Mouse (Mus musculus): Measurements from ENCODE around the gene Ranbp9. TPM values are rescaled to one million over a fixed set of nuclear protein-coding genes. Genes with fewer than 3 reads are reported as not detected.

Ranbp9 gene
- polyA plus RNA-seq, 1 experiment from 2014 or later = 12.5 TPM

- no peak overlapping the region for H3K4me2 ChIP-seq (ENCODE audit: low read length)
- H3K9ac ChIP-seq (ENCODE audit: low read depth, low read length) = no peak overlapping the region
- WGBS = 80% methylated on average over 3 of the region's 3 CpGs
- no peaks in the 10 kb centered on the region for H3K9me3 ChIP-seq (replicated peaks; ENCODE audit: control insufficient read depth, low read length, poor library complexity, severe bottlenecking)
- H3K27me3 ChIP-seq (ENCODE audit: control insufficient read depth, insufficient read depth, low read depth, low read length) = no peaks in the 10 kb centered on the region
- H3K4me3 ChIP-seq (ENCODE audit: low read depth, low read length) = no peak overlapping the region
- no peaks in the 10 kb centered on the region for H3K36me3 ChIP-seq (ENCODE audit: control insufficient read depth, insufficient read depth, low read length)
- H3K4me1 ChIP-seq (ENCODE audit: control insufficient read depth, insufficient read depth, low read length) = peaks cover 4% of the 10 kb centered on the region
- ATAC-seq = no peak
- H3K27ac ChIP-seq (ENCODE audit: low read length) = no peak overlapping the region
Measured at GRCm38 (mm10) chr13:43450686-43451085, 30.4 kb downstream of the Ranbp9 start.

GRCm38 (mm10) chr13:43447721-43448120 is 33.4 kb downstream of the Ranbp9 start:
- no peak overlapping the region for H3K4me3 ChIP-seq (ENCODE audit: low read depth, low read length)
- 60% methylated on average over 3 of the region's 3 CpGs for WGBS
- H3K27ac ChIP-seq (ENCODE audit: low read length) = no peak overlapping the region
- no peak overlapping the region for H3K9ac ChIP-seq (ENCODE audit: low read depth, low read length)
- ATAC-seq = no peak
- no peaks in the 10 kb centered on the region for H3K36me3 ChIP-seq (ENCODE audit: control insufficient read depth, insufficient read depth, low read length)
- H3K4me2 ChIP-seq (ENCODE audit: low read length) = no peak overlapping the region
- H3K27me3 ChIP-seq (ENCODE audit: control insufficient read depth, insufficient read depth, low read depth, low read length) = no peaks in the 10 kb centered on the region
- H3K9me3 ChIP-seq (replicated peaks; ENCODE audit: control insufficient read depth, low read length, poor library complexity, severe bottlenecking) = no peaks in the 10 kb centered on the region
- no peaks in the 10 kb centered on the region for H3K4me1 ChIP-seq (ENCODE audit: control insufficient read depth, insufficient read depth, low read length)

GRCm38 (mm10) chr13:43445754-43446153 is 35.3 kb downstream of the Ranbp9 start:
- Histone ChIP-seq H3K27ac (ENCODE audit: low read length) (no peak overlapping the region), H3K27me3 (ENCODE audit: control insufficient read depth, insufficient read depth, low read depth, low read length) (no peaks in the 10 kb centered on the region), H3K9ac (ENCODE audit: low read depth, low read length) (no peak overlapping the region), H3K36me3 (ENCODE audit: control insufficient read depth, insufficient read depth, low read length) (no peaks in the 10 kb centered on the region), H3K4me1 (ENCODE audit: control insufficient read depth, insufficient read depth, low read length) (peaks cover 3% of the 10 kb centered on the region; the same call in 1 of the 2 replicates), H3K4me2 (ENCODE audit: low read length) (no peak overlapping the region), H3K4me3 (ENCODE audit: low read depth, low read length) (no peak overlapping the region), H3K9me3 (replicated peaks; ENCODE audit: control insufficient read depth, low read length, poor library complexity, severe bottlenecking) (no peaks in the 10 kb centered on the region)
- ATAC-seq = no peak
- WGBS = 93% methylated on average over 4 of the region's 4 CpGs

GRCm38 (mm10) chr13:43444717-43445116 is 36.4 kb downstream of the Ranbp9 start:
- H3K36me3 ChIP-seq (ENCODE audit: control insufficient read depth, insufficient read depth, low read length) = no peaks in the 10 kb centered on the region
- H3K4me3 ChIP-seq (ENCODE audit: low read depth, low read length) = no peak overlapping the region
- peaks cover 3% of the 10 kb centered on the region; the same call in 1 of the 2 replicates for H3K4me1 ChIP-seq (ENCODE audit: control insufficient read depth, insufficient read depth, low read length)
- H3K9me3 ChIP-seq (replicated peaks; ENCODE audit: control insufficient read depth, low read length, poor library complexity, severe bottlenecking) = no peaks in the 10 kb centered on the region
- H3K4me2 ChIP-seq (ENCODE audit: low read length) = no peak overlapping the region
- ATAC-seq = no peak
- 93% methylated on average over 3 of the region's 3 CpGs for WGBS
- no peak overlapping the region for H3K9ac ChIP-seq (ENCODE audit: low read depth, low read length)
- no peak overlapping the region for H3K27ac ChIP-seq (ENCODE audit: low read length)
- no peaks in the 10 kb centered on the region for H3K27me3 ChIP-seq (ENCODE audit: control insufficient read depth, insufficient read depth, low read depth, low read length)

- Histone ChIP-seq H3K27ac (ENCODE audit: low read length) (no peak overlapping the region), H3K9me3 (replicated peaks; ENCODE audit: control insufficient read depth, low read length, poor library complexity, severe bottlenecking) (no peaks in the 10 kb centered on the region), H3K4me1 (ENCODE audit: control insufficient read depth, insufficient read depth, low read length) (peaks cover 3% of the 10 kb centered on the region; the same call in 1 of the 2 replicates), H3K4me2 (ENCODE audit: low read length) (no peak overlapping the region), H3K27me3 (ENCODE audit: control insufficient read depth, insufficient read depth, low read depth, low read length) (no peaks in the 10 kb centered on the region), H3K36me3 (ENCODE audit: control insufficient read depth, insufficient read depth, low read length) (no peaks in the 10 kb centered on the region), H3K4me3 (ENCODE audit: low read depth, low read length) (no peak overlapping the region), H3K9ac (ENCODE audit: low read depth, low read length) (no peak overlapping the region)
- ATAC-seq = no peak
- 95% methylated on average over 4 of the region's 4 CpGs for WGBS
Measured at GRCm38 (mm10) chr13:43443706-43444105, 37.4 kb downstream of the Ranbp9 start.

- no peak overlapping the region for H3K9ac ChIP-seq (ENCODE audit: low read depth, low read length)
- 85% methylated on average over 1 of the region's 1 CpGs for WGBS
- H3K4me1 ChIP-seq (ENCODE audit: control insufficient read depth, insufficient read depth, low read length) = peaks cover 3% of the 10 kb centered on the region; the same call in 1 of the 2 replicates
- no peaks in the 10 kb centered on the region for H3K36me3 ChIP-seq (ENCODE audit: control insufficient read depth, insufficient read depth, low read length)
- H3K9me3 ChIP-seq (replicated peaks; ENCODE audit: control insufficient read depth, low read length, poor library complexity, severe bottlenecking) = no peaks in the 10 kb centered on the region
- no peak overlapping the region for H3K4me3 ChIP-seq (ENCODE audit: low read depth, low read length)
- H3K4me2 ChIP-seq (ENCODE audit: low read length) = no peak overlapping the region
- no peaks in the 10 kb centered on the region for H3K27me3 ChIP-seq (ENCODE audit: control insufficient read depth, insufficient read depth, low read depth, low read length)
- no peak overlapping the region; the same call in 1 of the 2 replicates for H3K27ac ChIP-seq (ENCODE audit: low read length)
- ATAC-seq = no peak
Measured at GRCm38 (mm10) chr13:43442551-43442950, 38.5 kb downstream of the Ranbp9 start.

GRCm38 (mm10) chr13:43440376-43440775 is 40.7 kb downstream of the Ranbp9 start:
- no peak overlapping the region for H3K4me3 ChIP-seq (ENCODE audit: low read depth, low read length)
- H3K4me1 ChIP-seq (ENCODE audit: control insufficient read depth, insufficient read depth, low read length) = peaks cover 3% of the 10 kb centered on the region; the same call in 1 of the 2 replicates
- no peak for ATAC-seq
- H3K9ac ChIP-seq (ENCODE audit: low read depth, low read length) = no peak overlapping the region
- no peaks in the 10 kb centered on the region for H3K27me3 ChIP-seq (ENCODE audit: control insufficient read depth, insufficient read depth, low read depth, low read length)
- H3K9me3 ChIP-seq (replicated peaks; ENCODE audit: control insufficient read depth, low read length, poor library complexity, severe bottlenecking) = no peaks in the 10 kb centered on the region
- 85% methylated on average over 1 of the region's 1 CpGs for WGBS
- H3K27ac ChIP-seq (ENCODE audit: low read length) = no peak overlapping the region
- H3K36me3 ChIP-seq (ENCODE audit: control insufficient read depth, insufficient read depth, low read length) = no peaks in the 10 kb centered on the region
- no peak overlapping the region for H3K4me2 ChIP-seq (ENCODE audit: low read length)

GRCm38 (mm10) chr13:43433395-43433794 is 47.7 kb downstream of the Ranbp9 start:
- Histone ChIP-seq H3K27ac (ENCODE audit: low read length) (no peak overlapping the region), H3K9me3 (replicated peaks; ENCODE audit: control insufficient read depth, low read length, poor library complexity, severe bottlenecking) (no peaks in the 10 kb centered on the region), H3K9ac (ENCODE audit: low read depth, low read length) (no peak overlapping the region), H3K36me3 (ENCODE audit: control insufficient read depth, insufficient read depth, low read length) (no peaks in the 10 kb centered on the region), H3K4me3 (ENCODE audit: low read depth, low read length) (no peak overlapping the region), H3K4me2 (ENCODE audit: low read length) (no peak overlapping the region), H3K4me1 (ENCODE audit: control insufficient read depth, insufficient read depth, low read length) (0 out of 2 replicates have a peak, but pooled peaks cover 3% of the 10 kb centered on the region), H3K27me3 (ENCODE audit: control insufficient read depth, insufficient read depth, low read depth, low read length) (no peaks in the 10 kb centered on the region)
- ATAC-seq = no peak
- WGBS = 80% methylated on average over 2 of the region's 2 CpGs

- no peak for ATAC-seq
- WGBS = 100% methylated on average over 4 of the region's 4 CpGs
- H3K9ac ChIP-seq (ENCODE audit: low read depth, low read length) = no peak overlapping the region
- H3K4me3 ChIP-seq (ENCODE audit: low read depth, low read length) = no peak overlapping the region
- no peaks in the 10 kb centered on the region for H3K9me3 ChIP-seq (replicated peaks; ENCODE audit: control insufficient read depth, low read length, poor library complexity, severe bottlenecking)
- H3K27ac ChIP-seq (ENCODE audit: low read length) = no peak overlapping the region
- H3K4me1 ChIP-seq (ENCODE audit: control insufficient read depth, insufficient read depth, low read length) = 0 out of 2 replicates have a peak, but pooled peaks cover 3% of the 10 kb centered on the region
- H3K27me3 ChIP-seq (ENCODE audit: control insufficient read depth, insufficient read depth, low read depth, low read length) = no peaks in the 10 kb centered on the region
- no peak overlapping the region for H3K4me2 ChIP-seq (ENCODE audit: low read length)
- no peaks in the 10 kb centered on the region for H3K36me3 ChIP-seq (ENCODE audit: control insufficient read depth, insufficient read depth, low read length)
Measured at GRCm38 (mm10) chr13:43428436-43428835, 52.6 kb downstream of the Ranbp9 start.

Data from midbrain, embryonic 16.5 days (tissue).